Mouse (Mus musculus) megakaryocyte, embryonic 14.5 days (primary cell): ENCODE data around the gene Mdh2. TPM values are rescaled to one million over a fixed set of nuclear protein-coding genes. Genes with fewer than 3 reads are reported as not detected.

Source experiments
- H3K27me3 ChIP-seq: replicated peaks from 2 replicates; pipeline ENCODE3; 2012; ENCODE audit warnings: inconsistent platforms
- H3K36me3 ChIP-seq: replicated peaks from 2 replicates; pipeline ENCODE3; 2012; ENCODE audit warnings: low read length, inconsistent platforms, mixed read lengths
- H3K4me1 ChIP-seq: 2 replicates; pipeline ENCODE4 v1.6.1; 2012; ENCODE audit warnings: inconsistent platforms
- H3K4me3 ChIP-seq: replicated peaks from 2 replicates; pipeline ENCODE3; 2012; ENCODE audit warnings: moderate library complexity, mild to moderate bottlenecking, inconsistent platforms
- H3K9me3 ChIP-seq: 2 replicates; pipeline ENCODE4 v1.6.1; 2012; ENCODE audit warnings: inconsistent platforms
- FLI1 ChIP-seq: IDR thresholded peaks from 2 replicates; pipeline ENCODE4 v1.6.1; 2012; ENCODE audit warnings: low read length, inconsistent platforms, mixed read lengths
- GATA1 ChIP-seq: IDR thresholded peaks from 3 replicates; pipeline ENCODE4 v1.6.1; 2012; ENCODE audit warnings: mixed read lengths, low read length, inconsistent platforms, borderline replicate concordance
- polyA plus RNA-seq: library from polyadenylated mRNA; stranded (reverse); fragments of >175 nt; gene quantifications from 2 replicates; pipeline ENCODE4 v1.2.3, GENCODE M21; 2012; ENCODE audit warnings: low replicate concordance; ENCODE audit not compliant: insufficient read depth

The Mdh2 gene
- polyA plus RNA-seq, 1 experiment = 408 TPM

GRCm38 (mm10) chr5:135772519-135772918 is 5.8 kb upstream of the Mdh2 start:
- H3K27me3 ChIP-seq = peaks cover 16% of the 10 kb centered on the region
- TF ChIP-seq FLI1 (no peak), GATA1 (no peak)
- H3K4me1 ChIP-seq = peaks cover 36% of the 10 kb centered on the region
- H3K36me3 ChIP-seq = no peaks in the 10 kb centered on the region
- H3K4me3 ChIP-seq = no peak overlapping the region
- H3K9me3 ChIP-seq = no peaks in the 10 kb centered on the region

DNA sequence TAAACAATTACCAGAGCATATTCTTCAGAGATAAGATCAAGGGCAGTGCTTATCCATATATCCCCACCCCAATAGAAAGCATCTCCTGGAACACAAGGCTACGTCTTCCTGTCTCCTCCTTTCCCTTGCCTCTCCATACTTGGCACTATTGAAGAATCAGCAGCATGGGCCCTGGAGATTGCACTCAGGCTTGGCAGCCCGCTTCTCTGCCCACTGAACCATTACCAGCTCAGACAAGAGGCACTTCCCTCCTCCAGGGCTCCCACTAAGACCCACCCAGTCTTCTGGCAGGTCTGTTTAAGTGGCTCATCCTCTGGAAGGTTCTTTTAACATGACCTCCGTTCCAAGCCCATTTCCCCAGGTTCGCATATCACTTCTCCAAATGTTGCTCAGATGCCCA is 1.7 kb upstream of the Mdh2 start:
- H3K9me3 ChIP-seq = no peaks in the 10 kb centered on the region
- no peak for TF ChIP-seq FLI1
- TF ChIP-seq GATA1 = no peak
- H3K4me3 ChIP-seq = no peak overlapping the region
- peaks cover 10% of the 10 kb centered on the region for H3K27me3 ChIP-seq
- H3K36me3 ChIP-seq = peaks cover 15% of the 10 kb centered on the region
- peaks cover 66% of the 10 kb centered on the region for H3K4me1 ChIP-seq

GRCm38 (mm10) chr5:135777796-135778470 is 347 bp upstream of the Mdh2 start, which contains the start of gene Styxl1:
TSS of gene Styxl1 (minus strand) at chr5:135778385.
- peaks cover 8% of the 10 kb centered on the region for H3K27me3 ChIP-seq
- TF ChIP-seq GATA1 (no peak), FLI1 (no peak)
- peak within 1 kb of the TSS; percentile 99 for H3K4me3 ChIP-seq
- H3K4me1 ChIP-seq = peaks cover 69% of the 10 kb centered on the region
- H3K9me3 ChIP-seq = no peaks in the 10 kb centered on the region
- H3K36me3 ChIP-seq = peaks cover 29% of the 10 kb centered on the region

GRCm38 (mm10) chr5:135780331-135780730 is 2.1 kb downstream of the Mdh2 start:
- no peak for TF ChIP-seq GATA1
- no peak for TF ChIP-seq FLI1
- peaks cover 53% of the 10 kb centered on the region for H3K36me3 ChIP-seq

GRCm38 (mm10) chr5:135782901-135783300 is 4.6 kb downstream of the Mdh2 start:
- Histone ChIP-seq H3K9me3 (no peaks in the 10 kb centered on the region), H3K4me1 (peaks cover 43% of the 10 kb centered on the region), H3K27me3 (no peaks in the 10 kb centered on the region), H3K4me3 (no peak overlapping the region), H3K36me3 (peaks cover 78% of the 10 kb centered on the region)
- TF ChIP-seq FLI1 (no peak), GATA1 (no peak)

More at GRCm38 (mm10) chr5:135780331-135780730, 2.1 kb downstream of the Mdh2 start:
- peak overlapping the region; percentile 99 for H3K4me3 ChIP-seq
- H3K4me1 ChIP-seq = peaks cover 62% of the 10 kb centered on the region
- peaks cover 5% of the 10 kb centered on the region for H3K27me3 ChIP-seq
- H3K9me3 ChIP-seq = no peaks in the 10 kb centered on the region

DNA sequence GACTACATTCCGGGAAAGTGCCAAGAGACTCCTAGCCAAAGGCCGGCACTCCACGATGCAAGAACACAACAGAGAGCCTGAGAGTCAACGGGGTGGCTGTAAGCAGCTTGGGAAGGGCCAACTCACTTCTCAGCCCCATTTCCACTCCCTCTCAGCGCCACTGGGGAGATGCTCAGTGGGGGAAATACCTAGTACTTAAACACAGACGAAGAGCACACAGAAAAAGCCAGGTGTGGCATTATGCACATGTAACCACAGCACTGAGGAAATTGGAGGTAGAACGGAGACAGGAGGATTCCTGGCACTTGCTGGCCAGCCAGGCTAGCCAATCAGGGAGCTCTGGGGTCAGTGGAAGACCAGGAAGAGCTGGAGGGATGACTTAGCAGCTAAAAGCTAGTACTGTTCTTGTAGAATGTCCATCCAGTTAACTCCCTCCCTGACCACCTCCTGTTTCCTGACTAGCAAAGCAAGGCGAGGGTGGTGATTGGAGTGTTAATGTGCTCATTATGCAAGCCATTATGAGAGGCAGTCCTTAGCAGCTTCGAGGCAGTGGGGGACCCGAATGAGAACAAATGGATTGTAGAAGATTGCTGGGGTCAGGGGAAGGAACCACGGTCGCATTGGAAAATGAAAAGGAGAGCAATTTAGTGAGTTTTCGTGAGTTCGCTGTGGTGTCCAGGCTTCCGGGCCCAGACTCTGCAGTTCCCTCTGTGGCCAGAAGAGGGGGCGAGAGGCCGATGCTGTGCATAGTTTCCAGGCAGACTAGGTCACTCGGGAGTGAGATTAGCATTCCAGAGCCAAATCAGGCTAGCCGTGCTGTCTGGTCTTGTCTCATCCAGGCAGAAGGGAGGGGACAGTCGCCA is 15.9 kb downstream of the Mdh2 start:
- Histone ChIP-seq H3K36me3 (peaks cover 38% of the 10 kb centered on the region), H3K27me3 (peaks cover 7% of the 10 kb centered on the region), H3K4me1 (peaks cover 29% of the 10 kb centered on the region), H3K4me3 (peak overlapping the region; percentile 90), H3K9me3 (no peaks in the 10 kb centered on the region)
- no peak for TF ChIP-seq GATA1
- no peak for TF ChIP-seq FLI1

GRCm38 (mm10) chr5:135794859-135795181 is 16.5 kb downstream of the Mdh2 start:
- Histone ChIP-seq H3K27me3 (peaks cover 7% of the 10 kb centered on the region), H3K4me1 (peaks cover 29% of the 10 kb centered on the region), H3K9me3 (no peaks in the 10 kb centered on the region), H3K4me3 (peak overlapping the region; percentile 90), H3K36me3 (peaks cover 32% of the 10 kb centered on the region)
- TF ChIP-seq GATA1 = no peak
- TF ChIP-seq FLI1 = no peak

DNA sequence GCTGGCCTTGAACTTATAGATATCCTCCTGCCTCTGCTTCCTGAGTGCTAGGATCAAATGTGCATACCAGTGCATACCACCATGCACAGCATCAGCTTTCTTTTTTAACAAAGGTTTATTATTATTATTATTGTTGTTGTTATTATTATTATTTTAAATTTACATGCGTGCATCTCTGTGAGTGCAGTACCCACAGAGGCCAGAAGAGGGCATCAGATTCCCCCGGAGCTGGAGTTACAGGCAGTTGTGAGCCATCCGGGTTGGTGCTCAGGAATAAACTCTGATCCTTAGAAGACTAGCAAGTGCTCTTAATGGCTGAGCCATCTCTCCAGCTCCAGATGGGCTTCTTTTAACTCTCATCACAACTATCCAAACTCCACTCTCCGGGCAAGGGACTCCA is 21.5 kb downstream of the Mdh2 start:
- no peak for TF ChIP-seq GATA1
- TF ChIP-seq FLI1 = no peak
- Histone ChIP-seq H3K27me3 (peaks cover 42% of the 10 kb centered on the region), H3K9me3 (peaks cover 10% of the 10 kb centered on the region), H3K4me3 (no peak overlapping the region), H3K36me3 (no peaks in the 10 kb centered on the region), H3K4me1 (peaks cover 13% of the 10 kb centered on the region)

GRCm38 (mm10) chr5:135800927-135801326 is 22.6 kb downstream of the Mdh2 start:
- Histone ChIP-seq H3K9me3 (peaks cover 10% of the 10 kb centered on the region), H3K27me3 (peaks cover 46% of the 10 kb centered on the region), H3K36me3 (no peaks in the 10 kb centered on the region), H3K4me3 (no peak overlapping the region), H3K4me1 (peaks cover 8% of the 10 kb centered on the region; the same call in 1 of the 2 replicates)
- TF ChIP-seq GATA1 (no peak), FLI1 (no peak)

- Histone ChIP-seq H3K4me1 (peaks cover 12% of the 10 kb centered on the region), H3K4me3 (no peak overlapping the region), H3K9me3 (peaks cover 10% of the 10 kb centered on the region), H3K27me3 (peaks cover 45% of the 10 kb centered on the region), H3K36me3 (no peaks in the 10 kb centered on the region)
- no peak for TF ChIP-seq FLI1
- no peak for TF ChIP-seq GATA1
Measured at GRCm38 (mm10) chr5:135802641-135803040, 24.4 kb downstream of the Mdh2 start.
